Mouse (Mus musculus) frontal cortex, postnatal 36 days (tissue): ENCODE data around the gene Dhx57.

Source experiments
- DNase-seq, 2 experiments: peaks; one replicate each; pipeline ENCODE4 v3.0.0; 2022; ENCODE audit warnings: low spot score in 2 of 2

Gene Dhx57

GRCm38 (mm10) chr17:80199160-80199778 is 91.0 kb downstream of the Dhx57 start:
- no peak for DNase-seq

GRCm38 (mm10) chr17:80193075-80193474 is 97.2 kb downstream of the Dhx57 start:
- DNase-seq: peak in 1 of 2 experiments; percentile 15
